Mouse (Mus musculus): ENCODE data around the gene Ubb.
"Not testable (repeated sequence)": the region's sequence is repeated elsewhere in the genome, so short reads cannot be mapped to it uniquely, and the experiment has no call there.

Ubb gene

DNA sequence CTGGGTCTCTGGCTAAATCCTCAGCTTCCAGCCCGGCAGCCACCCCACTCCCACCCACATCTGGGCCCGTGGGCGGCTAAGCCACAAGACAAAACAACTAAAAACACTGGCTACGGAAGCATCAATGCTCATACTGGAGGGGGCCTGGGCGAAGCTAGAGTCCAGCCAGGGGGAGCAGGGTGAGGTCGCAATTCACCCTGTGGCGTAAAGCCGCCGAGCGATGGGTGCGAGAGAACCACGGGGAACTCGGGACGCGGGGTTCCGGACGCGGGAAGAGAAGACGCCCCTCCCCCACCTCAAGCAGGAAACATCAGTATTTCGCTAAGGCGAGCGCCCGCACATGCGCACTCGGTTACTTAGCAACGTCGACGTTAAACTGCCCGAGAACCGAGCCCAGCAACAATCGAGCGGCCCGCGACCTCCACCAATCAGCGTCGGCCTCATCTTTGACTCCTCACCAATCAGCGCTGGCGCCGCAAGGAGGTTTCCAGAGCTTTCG, at the start of gene Ubb:
Gene Ubb (plus strand): TSS at position 445 of the 499 bp plus-strand sequence.
- DNase-seq: peak; percentile 99

DNA sequence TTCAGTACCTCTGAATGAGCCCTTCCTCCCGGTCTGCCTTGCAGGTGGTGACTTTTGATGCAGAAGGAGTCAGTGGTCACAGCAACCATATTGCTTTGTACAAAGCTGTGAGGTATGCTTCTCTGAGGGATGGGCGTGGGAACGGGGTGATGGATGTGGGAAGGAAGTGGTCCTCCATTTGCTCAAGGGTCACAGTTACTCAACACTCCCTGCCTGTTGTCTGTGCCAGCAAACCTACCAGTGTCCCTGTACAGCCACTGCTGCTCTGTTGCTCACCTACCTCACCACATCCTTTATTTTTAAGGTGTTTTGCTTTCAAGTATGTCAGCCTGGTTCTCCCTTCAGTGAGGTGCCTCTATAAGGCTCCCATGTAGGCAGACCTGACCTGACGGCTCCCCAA, 43.3 kb upstream of the Ubb start:
- DNase-seq: no peak

DNA sequence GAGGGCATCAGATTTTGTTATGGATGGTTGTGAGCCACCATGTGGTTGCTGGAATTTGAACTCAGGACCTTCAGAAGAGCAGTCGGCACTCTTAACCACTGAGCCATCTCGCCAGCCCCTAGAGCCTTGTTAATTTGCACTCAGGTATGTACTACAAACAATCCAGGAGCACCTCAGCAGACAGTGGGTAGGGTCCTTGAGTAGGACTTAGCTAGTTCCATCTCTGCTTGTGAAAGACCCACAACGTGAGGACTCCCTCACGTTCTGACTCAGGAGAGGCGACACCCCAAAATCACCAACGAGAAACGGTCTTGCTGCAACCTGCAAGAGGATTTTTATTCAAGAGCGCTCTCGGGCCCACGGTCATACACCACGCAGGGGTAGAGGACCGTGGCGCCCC, 42.6 kb upstream of the Ubb start:
- not testable (repeated sequence) for DNase-seq

DNA sequence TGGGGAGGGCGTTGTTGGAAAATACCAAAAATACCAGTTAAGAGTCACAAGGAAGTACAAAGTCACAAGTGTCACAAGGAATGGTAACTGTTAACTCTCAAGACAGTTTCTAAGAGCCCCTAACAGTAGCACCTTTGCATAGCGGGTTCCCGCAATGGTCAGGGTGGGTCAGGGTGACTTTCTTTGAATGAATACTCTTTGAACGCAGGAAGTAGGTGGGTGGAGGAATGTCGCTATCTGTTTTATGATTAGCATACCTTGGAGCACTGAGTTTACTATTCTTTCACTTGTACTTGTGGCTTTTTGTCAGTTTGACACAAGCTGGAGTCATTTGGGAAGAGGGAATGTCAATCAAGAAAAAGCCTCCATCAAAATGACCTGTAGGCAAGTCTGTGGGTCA, 42.2 kb upstream of the Ubb start:
- DNase-seq: not testable (repeated sequence)

DNA sequence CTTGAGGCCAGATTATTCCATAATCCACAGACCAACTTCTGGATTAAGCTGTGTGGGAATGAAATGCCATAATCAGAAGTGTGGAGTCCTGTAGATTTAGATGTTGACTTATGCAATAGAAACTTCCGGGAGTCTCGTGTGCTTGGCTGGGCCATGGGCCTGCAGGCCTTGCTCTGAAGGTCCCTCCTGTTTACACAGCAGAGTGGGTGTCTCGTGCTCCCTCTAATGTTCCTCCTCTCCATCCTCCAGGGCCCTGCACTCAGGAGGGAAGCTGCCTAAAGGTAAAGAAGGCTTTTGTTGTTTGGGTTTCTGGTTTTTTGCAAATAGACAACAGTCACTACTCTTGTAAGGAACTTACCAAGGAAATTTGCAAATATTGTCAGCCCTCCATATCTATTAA, 41.4 kb upstream of the Ubb start:
- DNase-seq: no peak

DNA sequence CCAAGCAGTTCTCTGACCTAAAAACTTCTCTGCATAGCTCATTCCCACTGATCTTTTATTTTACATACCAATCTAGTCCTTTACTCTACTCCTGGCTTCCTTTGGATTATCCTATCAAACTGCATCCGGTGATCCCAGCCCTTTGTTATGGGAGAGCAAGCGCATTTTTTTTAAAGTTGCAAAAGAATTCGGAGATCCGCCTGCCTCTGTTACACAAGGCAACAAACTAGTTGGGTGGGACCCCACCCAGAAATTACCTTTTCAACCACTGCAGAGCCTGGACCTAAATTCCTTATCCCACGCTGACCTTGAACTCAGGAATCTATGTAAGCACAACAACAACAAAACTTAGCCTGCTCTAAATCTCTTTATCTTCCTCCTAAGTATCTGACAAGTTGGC, 40.0 kb upstream of the Ubb start:
- no peak for DNase-seq

DNA sequence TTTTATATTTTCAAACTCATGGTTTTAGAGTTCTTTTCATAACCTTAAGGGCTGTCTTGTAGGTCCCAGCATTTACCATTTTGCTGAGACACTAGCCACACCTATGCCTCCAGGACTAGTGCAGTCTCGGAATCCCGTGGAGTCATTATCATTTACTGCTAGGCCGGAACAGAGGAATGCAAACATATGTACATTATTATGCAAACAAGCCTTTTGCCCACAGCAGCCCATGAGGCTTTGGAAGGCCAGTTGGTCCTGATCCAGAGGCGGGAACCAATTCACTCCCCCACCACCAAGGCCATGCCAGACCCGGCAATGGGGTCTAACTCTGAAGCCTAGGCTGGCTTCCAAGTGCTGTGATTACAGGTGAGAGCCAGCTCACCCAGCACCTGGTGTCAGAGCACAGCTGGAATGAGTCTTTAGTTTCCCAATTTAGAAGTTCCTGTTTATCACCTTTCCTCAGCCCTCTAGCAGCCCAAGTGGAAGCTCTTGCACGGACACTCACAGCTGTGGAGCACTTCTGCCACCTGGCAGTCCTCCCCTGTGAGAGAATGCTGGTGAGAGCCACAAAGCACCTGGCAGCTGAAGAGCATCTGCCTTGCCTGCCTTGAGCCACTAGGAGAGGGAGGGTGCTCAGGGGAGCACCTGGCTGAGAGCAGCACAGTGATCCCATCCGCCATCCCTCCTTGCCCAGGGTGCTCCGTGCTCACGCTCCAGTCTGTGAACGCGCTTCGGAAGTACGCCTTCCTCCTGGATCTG, 39.3 kb upstream of the Ubb start:
- DNase-seq: no peak

DNA sequence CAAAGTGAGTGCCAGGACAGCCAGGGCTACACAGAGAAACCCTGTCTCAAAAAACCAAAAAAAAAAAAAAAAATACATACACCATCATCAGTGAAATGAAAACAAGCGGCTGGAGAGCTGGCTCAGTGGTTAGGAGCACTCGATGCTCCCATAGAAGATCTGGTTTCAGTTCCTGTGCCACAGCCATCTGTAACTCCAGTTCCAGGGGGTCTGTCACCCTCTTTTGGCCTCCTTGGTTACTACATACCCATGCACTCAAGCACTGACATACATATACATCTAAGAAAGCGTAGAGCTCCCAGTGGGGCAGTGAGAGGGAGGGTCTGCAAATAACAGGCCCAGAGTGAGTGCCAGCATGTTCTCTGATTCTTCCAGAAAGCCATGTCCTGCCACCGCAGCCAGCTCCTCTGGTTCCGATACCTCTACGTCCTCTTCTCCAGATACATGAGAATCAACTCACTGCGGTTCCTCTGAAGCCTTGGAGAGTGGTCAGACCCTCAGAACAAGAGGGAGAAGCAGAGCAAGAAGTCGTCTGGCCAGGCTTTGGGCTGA, 38.4 kb upstream of the Ubb start:
- no peak for DNase-seq

DNA sequence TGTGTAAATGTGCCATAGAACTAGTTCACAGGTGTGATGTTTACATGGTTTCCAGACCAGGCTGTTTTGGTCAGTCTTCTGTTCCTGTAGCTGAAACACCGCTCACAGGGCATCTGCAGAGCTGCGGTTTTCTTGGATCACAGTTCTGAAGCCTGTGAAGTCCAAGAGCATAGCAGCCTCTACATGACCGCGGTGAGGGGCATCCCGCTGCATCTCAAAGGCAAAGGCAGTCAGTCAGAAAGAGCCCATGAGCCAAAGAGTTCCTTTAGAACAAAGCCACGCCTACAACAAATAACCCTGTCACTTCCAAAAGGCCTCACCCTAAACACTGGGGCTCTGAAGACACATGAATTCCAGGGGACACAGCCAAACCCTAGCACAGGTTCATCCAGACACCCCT, 37.7 kb upstream of the Ubb start:
- no peak for DNase-seq

DNA sequence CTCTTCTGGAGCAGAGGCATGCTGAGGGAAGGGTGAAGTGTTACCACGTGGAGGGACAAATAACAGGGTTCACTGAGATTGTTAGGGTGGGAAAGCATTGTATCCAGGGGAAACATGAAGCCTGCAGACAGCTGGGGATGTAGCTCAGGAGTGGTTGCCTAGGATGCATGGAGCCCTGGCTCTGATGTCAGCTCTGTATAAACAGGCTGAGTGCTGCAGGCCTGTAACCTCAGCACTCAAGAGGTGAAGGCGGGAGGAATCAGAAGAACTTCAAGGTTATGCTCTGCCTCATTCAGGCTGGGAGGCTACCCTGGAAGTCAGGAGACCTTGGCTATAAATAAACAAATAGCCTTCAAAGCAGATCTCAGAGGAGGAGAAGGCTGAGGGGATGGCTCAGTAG, 32.0 kb upstream of the Ubb start:
- DNase-seq: no peak

DNA sequence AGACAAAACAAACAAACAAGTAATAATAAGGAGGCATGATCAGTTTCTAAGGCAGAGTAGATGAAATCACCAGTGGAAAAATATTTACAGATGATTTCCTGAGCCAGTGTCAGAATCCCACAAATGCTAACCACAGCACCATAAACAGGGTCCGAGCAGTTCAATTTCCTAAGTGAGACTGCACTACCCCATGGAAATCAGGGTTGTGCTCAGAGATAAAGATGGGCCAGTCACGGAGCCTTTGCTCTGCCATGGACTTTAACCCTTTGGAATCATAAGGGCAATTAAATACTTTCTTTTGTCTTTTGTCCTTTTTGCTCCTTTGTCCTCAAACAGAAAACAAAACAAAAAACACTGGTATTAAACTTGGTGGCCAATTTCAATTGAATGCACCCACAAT, 28.7 kb upstream of the Ubb start:
- no peak for DNase-seq

DNA sequence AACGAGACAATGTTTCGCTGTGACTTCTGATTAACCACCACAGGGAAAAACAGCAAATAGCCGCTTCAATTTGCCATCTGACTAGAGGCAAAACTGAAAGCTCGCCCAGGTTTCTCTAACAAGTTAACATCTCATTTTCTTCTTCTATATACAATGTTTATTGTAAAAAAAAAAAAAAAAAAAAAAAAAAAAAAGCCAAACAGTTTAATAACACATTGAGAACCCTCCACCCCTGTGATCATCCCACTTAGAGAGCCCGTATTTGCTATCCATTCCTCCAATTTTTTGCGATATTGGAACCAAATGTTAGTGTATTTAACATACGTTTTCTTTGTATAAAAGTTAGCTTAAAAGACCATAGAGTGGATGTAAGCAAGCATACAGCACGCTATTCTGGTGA, 13.9 kb upstream of the Ubb start:
- DNase-seq: no peak

DNA sequence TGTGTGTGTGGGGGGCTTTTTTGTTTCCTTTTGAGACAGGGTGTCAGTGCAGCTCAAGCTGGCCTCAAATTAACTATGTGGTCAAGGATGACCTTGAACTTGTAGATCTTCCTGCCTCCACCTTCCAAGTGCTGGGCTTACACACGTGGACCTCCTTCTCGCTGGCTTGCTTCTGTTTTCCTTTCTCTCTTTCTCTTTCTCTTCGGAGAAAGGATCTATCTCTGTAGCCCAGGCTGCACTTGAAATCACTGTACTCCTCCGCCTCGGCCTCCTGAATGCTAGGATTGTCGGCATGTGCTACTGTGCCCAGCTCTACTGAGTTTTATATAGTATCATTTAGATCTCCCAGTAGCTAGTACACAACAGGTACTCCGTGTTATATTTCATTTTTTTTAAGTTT, 13.4 kb upstream of the Ubb start:
- no peak for DNase-seq

DNA sequence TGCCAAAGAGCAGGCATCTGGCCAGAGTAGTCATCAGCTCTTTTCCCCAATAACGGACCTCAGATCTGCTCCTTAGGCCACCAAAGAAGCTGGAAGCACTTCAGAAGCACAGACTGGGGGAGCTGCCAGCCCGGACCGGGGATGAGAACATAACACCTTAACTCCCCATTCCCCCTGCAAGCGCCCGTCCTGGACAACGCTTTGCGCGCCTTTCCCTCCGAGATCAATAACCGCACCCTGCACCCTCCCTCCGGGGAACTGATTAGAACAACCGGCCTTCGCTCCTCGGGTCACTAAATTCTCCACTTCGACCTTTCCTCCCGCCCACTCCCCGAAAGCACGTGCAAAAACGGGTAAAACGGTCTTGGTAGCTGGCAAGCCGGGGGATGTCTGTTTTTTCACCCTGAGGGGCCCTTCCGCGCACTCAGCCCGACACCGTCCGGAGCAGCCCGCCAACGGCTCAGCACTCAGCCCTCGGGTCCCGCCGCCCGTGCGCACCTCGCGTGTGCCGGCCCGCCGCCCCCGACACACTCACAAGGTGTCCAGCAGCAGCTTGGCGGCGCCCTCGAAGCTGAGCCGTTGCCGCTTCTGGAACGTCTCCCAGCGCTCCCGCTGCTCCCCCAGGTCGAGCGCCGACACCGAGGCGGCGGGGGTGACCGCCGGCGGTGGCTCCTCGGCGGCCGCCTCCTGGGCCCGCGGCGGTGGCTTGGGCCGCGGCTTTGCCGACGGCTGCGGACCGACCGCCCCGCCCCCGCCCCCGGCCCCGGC, 12.5 kb upstream of the Ubb start:
- DNase-seq: peak; percentile 47

DNA sequence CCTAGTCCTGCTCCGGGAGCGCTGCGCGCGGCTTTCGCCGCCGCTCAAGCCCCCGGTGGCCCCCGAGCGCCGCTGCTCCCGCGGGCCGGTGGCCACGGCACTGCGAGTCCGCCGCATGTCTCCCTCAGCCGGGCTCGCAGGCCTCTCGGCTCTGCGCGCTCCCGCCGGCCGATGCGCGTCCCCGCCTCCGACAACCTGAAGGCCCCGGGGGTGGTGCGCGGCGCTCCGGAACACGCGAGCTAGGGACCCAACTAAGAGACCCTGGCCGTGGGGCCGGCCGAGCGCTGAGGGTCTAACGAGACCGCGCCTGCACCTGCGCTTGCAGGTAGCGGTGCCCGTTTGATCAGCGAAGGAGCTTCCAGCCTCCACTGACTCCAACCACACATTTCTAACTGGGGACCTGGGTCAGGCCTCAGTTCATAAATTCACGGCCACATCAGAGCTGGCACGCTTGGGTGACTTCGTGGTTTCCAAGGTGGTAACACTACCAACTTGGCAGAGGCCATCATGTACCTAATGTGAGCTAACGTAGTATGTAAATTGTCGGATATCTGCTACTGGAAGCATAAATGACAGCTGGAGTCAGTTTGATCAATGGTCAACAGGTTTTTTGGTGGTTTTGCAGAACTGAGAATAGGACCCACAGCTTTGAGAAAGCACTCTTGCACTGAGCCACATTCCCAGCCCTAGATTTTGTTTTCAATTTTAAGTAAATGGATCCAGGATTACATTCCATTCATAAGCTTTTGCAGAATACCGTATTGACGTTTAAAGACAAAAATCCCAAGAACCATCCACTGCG, 11.7 kb upstream of the Ubb start, which contains the start of gene Cenpv:
Gene Cenpv (minus strand): TSS at position 173 of the 802 bp plus-strand sequence.
- peak; percentile 72 for DNase-seq

DNA sequence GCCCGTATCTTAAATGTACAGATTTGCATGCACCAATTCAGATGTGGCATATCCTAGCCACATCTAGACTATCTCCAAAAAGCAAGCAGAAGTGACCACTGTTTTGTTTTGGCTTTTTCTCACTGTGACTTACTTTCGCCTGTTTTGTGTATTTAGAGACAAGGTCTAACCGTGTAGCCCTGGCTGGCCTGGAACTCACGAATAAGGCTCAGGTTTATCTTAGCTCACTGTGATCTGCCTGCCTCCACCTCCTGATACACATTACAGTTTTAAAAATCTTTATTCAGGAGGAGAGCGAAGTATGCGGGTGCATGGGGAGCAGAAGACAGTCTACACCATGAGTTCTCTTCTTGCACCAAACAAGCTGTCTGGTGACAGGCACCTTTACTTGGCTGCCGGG, 10.8 kb upstream of the Ubb start:
- no peak for DNase-seq

DNA sequence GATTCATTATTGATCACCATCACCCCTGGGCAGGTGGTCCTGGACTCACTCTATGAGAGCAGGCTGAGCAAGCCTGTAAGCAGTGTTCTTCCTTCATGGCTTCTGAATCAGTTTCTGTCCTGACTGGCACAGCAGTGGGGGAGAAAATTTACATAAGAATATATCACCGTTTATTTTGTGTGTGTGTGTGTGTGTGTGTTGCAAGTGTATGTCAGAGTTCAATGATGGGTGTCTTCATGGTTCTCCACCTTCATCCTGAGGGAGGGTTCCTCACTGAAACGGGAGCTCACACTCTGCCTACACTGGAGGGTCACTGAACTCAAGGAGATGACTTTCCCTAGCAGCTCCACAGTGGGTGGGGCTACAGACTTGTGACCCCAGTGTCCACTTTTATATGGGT, 10.0 kb upstream of the Ubb start:
- no peak for DNase-seq

DNA sequence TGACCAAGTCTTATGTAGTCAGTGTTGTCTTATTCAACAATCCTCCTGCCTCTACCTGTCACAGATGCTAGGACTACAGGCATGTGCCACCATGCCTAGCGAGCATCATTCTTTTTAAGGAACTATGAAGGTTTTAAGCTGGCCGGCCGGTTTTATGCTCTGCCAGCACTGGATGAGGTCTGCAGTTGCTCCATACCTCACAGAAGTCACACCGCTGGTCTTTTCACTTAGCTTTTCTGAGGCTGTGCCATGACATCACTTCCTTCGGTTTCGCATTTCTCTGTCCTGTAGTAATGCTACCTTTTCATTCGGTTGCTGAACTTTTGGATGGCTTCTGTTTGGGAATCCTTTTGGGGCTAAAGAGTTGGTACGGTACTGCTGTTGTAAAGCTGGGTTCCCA, 9.4 kb upstream of the Ubb start:
- no peak for DNase-seq

DNA sequence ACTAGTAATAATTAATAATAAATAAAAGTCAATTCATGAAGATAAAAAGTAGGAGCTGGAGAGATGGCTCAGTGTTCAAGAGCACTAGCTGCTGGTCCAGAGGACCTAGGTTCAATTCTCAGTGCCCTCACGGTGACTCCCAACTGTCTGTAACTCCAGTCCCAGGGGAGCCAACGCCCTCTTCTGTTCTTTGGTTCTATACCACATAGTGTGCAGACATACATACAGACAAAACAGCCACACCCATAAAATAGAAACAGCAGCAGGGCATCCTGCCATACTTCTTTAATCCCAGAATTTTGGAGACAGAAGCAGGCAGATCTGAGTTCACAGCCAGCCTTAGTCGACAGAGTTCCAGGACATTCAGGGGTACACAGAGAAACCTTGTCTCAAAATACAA, 7.0 kb upstream of the Ubb start:
- no peak for DNase-seq

DNA sequence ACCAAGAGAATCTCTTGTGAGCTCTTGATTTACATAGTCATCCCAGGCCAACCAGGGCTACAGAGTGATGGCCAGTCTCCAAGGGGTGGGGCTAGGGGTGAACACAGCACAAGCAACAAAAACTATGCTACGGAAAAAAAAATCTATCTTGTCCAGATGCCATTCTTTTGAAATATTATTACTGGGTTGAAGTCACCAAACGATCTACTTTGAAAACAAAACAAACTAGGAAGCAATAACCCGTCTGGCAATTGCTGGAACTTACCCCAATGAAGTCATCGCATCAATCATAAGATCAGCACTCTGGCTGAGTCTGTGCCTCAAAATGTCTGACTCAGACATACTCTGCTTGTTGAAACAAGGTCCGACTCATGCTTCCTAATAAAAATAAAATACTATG, 1.2 kb upstream of the Ubb start:
- DNase-seq: peak; percentile 84

DNA sequence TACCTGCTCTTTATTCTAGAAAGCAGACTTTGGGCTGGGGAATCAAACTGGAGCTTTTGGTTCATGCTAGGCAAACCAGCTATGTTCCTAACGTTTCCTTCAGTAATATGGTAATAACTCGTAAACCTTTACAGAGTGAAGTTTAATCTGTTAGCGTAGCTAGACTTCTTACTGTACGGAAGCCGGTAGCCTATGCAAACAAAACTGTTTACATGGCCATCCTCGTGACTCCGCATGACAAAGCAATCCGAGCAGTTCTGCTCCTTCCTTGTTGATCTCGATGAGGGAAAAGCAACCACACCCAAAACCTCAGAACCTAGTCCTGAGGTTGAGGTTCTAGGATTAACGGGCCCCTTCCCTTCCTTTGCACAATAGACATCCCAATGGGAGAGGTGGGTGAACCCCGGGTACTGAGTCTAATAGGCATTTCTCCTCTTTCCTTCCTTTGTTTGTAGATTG, 715 bp upstream of the Ubb start:
- DNase-seq: peak; percentile 74

DNA sequence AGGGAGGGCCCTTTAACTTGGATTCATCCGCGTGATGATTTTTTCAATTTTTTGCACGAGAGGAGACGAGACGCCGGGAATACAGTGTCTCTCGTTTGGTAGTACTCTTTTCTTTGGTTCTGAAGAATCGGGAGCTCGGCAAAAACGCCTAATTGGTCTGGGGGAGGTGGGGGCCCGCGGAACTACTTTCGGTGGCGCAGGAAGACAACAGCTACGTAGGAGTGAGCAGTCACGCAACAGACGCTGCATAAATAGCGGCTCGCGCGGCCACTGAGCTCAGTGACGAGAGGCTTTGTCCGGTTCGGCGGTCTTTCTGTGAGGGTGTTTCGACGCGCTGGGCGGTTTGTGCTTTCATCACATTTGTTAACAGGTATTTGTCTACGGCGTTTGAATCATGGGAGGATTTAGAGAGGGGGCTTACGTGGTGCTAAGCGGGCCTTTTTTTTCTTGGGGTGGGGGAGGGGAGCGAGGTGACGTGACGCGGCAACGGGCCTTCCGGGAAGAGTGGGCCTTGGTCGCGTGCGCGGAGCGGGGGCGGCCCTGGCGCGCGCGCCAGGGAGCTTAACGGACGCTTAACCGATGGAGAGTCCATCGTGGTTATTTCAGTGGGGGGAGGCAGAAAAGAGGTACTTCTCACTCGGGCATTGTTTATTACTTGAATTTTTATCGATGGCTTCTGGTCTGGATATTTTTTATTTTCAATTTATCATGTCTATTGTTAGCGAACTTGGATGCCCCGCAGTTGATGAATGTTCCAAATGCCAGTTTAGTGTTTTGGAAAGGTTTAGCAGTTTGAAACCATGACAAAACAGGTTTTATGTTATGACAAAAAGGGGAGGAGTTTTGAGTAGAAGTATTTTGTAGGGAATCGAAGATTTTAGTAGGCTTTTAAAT, 502 bp downstream of the Ubb start:
- peak; percentile 89 for DNase-seq
